Mouse (Mus musculus) common myeloid progenitor, adult 5-6 weeks (primary cell): ENCODE results near the gene Cacna2d1. TPM values are rescaled to one million over a fixed set of nuclear protein-coding genes. Genes with fewer than 3 reads are reported as not detected.
A peak's percentile ranks its signal among the peaks of the same experiment; 100 is the strongest.

Experiments
- ATAC-seq: replicated peaks from 2 replicates; pipeline ENCODE4 v1.8.0; 2016; ENCODE audit warnings: low read depth, mild to moderate bottlenecking, moderate TSS enrichment, inconsistent platforms; ENCODE audit not compliant: poor library complexity, severe bottlenecking
- total RNA-seq: library from RNA; stranded (forward); fragments of 200-1000, 187-1606 nt; gene quantifications from 2 replicates; pipeline ENCODE4 v1.2.3, GENCODE M21; 2017

The Cacna2d1 gene
- 0.09 and 0.34 TPM in 2 replicates for total RNA-seq

DNA sequence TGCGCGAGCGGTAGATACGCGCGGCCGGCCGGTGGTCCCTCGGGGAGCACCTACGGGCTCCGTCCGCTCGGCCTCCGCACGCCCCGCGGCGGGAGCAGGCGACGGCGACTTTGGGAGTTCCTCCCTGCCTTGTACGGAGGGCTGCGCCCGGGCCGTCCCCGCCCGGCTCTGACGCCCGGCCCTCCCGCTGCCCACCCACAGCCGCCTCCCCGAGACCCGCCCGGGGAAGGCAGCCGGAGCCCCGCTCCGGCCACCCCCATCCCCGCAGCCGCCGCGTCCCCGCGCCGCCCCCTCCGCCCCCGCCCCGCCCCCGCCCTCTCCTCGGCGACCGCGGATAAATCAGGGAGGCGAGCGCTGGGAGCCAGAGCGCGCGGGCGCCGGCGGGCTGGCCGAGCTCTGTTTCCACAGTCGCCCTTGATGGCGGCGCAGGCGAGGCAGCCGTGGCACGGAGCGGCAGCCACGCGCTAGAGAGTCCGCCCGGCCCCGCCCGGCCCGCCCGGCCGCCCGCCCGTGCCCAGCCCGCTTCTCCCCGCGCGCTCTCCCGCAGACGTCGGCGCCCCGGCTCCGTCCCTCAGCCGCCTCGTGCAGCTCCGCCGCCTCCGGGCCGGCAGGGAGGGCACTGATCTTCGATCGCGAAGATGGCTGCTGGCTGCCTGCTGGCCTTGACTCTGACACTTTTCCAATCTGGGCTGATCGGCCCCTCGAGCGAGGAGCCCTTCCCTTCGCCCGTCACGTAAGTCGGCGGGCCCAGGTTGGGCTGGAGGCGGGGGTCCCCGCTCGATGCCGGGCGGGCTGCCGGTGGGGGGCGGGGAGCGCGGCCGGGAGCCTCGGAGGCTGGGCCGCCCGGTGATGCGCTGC, at the start of gene Cacna2d1:
TSS of gene Cacna2d1 (plus strand) at position 316 of the 858 bp plus-strand sequence.
- ATAC-seq: peak; percentile 65; the same call in 1 of the 2 replicates

DNA sequence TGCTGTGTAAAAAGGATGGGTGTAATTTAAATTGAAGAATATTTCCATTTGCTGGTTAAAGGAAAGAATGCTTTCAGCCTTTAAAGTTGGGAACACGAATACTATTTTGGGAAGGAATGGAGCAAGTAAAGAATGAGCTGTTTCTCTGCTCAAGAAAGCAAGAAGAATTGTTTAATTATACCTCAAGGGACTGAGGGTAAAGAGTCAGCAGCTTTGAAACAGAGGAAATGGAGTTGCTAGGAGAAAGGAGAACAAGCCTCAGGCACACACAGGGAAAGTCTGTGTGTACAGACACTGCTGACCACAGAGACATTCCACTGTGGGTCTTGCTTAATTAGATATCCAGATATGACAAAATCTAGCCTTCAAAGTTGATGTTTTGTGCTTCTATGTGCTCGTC, 39.4 kb upstream of the Cacna2d1 start:
- no peak for ATAC-seq

DNA sequence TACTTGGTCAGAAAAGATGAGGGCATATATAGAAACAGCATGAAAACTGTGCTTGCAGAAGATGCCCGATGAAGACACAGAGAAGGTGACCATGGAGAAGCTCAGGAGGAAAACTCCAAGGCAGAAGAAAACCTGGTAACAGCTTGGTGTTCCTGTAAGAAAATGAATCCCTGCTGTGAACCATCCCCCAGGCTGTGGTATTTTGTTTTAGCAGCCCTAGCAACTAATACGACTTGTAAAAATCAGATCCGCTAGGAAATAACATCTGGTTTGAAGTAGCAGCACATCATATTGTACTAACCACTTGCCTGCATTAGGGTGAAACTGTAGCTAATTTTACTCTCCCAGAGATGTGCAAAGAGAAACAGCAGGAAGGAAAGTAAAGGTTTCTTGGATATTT, 37.8 kb upstream of the Cacna2d1 start:
- no peak for ATAC-seq

DNA sequence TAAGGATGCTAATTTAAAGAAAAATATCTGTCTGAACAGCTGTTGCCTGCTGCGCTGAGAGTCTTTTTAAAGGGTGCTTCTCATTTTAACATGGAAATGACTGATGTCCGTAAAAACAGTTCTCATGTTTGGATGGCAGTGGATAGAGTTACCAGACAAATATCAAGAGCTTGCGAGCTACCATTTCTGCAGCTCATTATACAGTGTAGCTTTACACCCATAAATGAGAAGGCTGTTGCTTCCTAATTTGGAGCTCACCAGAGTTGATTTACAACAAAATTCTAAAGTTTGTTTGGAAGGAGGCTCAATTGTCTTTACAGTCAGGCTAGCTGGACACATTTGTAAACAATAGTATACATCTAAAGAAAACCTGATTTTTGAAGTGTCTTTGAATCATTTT, 28.0 kb upstream of the Cacna2d1 start:
- no peak for ATAC-seq

- ATAC-seq: no peak
Observed at GRCm38 (mm10) chr5:15914931-15915330, 19.6 kb upstream of the Cacna2d1 start.

GRCm38 (mm10) chr5:15928506-15928905, 6.0 kb upstream of the Cacna2d1 start:
- no peak for ATAC-seq

DNA sequence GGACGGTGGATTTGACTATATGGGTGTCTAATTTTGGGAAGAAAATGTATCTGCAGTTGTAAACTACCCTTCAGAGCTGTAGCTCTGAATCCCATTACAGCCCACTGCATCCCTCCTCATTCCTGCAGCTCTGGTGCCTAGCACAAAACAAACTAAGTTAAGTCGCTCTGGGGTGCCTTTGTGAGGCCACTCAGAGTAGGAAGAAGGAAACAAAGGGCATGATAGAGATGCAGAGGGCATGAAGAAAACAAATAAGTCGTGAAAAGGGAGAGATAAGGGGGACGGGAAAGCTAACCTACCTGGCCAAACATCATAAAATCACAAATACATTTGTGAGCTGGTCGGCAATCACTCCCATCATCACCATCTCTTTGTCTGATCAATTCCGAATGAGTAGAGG, 1.5 kb upstream of the Cacna2d1 start:
- ATAC-seq: no peak

DNA sequence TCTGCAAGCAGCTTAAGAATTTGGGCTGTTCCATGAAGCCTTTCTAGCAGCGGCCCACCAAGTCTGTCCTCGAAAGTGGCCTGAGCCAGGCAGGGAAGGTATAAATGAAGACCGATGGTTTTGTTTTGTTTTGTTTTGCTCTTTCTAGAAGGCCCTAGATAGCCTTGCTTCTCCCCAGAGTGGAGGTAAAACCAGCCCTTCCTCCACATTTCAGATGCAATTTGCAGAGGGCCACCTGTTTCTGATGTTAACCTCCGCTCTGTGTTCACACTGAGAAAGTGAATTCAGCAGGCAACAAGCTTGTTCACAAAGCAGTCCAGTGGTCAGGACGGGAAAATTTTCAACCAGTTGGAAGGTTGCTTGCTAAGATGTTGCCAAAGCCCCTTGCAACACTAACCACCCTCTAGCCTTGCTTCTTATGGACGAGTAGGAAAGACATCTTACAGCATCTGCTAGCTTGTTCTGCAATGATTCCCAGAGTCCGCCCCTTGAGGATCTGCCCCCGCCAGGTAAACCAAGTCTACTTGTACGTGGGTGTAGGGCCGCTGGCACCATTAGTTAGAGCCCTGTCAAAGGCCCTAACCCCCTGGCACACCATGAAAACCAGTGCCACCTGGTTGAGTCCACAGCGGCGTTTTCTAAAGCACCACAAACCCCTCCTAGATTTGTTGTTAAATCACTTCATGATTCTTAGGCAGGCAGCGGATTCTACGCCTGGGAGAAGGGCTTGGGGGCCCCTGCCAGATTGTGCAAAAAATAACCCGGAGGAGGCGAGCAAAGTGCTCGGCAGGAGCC, 713 bp upstream of the Cacna2d1 start:
- no peak for ATAC-seq

GRCm38 (mm10) chr5:15935234-15935728, 790 bp downstream of the Cacna2d1 start:
- ATAC-seq: 0 out of 2 replicates have a peak, but pooled peaks have one; percentile 15

- no peak for ATAC-seq
Observed at GRCm38 (mm10) chr5:15935831-15936710, 1.6 kb downstream of the Cacna2d1 start.

DNA sequence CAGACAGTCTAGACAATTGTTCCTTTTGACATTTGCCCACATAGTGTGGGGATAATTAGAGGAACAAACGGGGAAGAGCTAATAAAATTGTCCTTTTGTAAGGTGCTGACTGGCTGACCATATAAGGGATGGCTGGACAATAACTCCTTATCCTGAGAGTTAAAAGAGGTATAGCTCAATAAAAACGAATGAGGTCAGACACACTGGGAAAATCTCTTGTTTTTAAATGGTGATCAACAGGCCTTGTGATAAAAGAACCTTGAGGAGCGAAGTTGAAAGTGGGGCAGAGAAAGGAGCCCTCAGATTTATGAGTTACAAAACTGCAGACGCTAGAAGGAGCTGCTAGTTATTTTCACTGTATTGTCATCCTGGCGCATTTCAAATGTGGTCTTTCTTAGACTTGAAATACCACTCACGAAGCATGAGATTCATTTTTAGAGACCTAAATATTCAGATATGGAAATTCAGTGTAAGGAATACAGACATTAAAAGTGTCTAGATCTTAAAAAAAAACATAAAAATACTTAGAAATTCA, 6.8 kb downstream of the Cacna2d1 start:
- ATAC-seq: no peak

GRCm38 (mm10) chr5:15942051-15942450, 7.6 kb downstream of the Cacna2d1 start:
- ATAC-seq: no peak

DNA sequence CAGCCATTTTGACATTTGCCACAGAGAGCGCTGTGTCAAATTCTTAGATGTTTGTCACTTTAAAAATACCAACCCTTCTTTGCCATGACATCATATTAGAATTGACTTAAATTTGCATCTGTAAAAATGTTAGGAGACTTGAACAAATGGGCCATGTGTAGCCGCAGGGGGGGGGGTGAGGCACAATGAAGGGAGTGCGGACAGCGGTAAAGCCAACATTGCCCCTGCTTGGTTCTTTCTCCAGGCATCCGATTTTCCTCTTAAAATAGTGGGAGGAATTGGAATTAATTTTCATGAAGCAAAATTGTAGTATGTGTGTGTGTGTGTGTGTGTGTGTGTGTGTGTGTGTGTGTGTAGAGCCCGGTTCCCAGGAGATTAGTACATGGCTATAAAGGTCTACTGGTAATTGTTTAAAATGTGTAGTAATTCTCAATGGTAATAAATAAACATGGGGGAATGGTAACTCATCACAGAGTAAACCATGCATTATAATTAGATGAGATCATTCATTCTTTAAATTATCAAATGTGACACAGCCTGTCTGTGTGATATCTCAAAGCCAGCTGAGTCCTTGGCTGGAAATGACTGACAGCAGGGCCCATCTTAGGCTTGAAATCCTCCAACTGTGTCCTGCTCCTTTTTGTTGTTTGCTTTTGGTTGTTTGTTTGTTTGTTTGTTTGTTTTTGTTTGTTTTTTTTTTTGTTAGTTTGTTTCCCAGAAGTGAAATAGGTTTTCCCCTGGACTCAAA, 14.0 kb downstream of the Cacna2d1 start:
- no peak for ATAC-seq

GRCm38 (mm10) chr5:15959760-15960159, 25.3 kb downstream of the Cacna2d1 start:
- ATAC-seq: no peak

DNA sequence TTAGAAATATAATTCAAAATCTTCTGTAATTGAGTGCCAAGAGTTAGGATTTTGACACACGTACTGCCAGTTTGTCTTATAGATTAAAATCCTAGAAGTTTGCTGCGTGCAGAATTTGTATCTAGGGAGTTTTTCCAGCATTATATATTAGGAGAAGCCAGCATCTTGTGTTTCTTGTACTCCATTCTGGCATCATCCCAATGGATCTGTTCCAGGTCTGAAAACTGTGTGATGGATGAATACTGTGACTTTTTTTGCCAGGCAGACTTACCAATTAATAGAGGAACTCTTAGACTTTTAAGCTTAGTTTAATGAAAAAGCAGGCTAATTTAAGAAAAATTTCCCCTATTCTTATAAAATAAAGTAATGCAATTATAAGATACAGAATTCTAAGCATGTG, 27.4 kb downstream of the Cacna2d1 start:
- no peak for ATAC-seq

DNA sequence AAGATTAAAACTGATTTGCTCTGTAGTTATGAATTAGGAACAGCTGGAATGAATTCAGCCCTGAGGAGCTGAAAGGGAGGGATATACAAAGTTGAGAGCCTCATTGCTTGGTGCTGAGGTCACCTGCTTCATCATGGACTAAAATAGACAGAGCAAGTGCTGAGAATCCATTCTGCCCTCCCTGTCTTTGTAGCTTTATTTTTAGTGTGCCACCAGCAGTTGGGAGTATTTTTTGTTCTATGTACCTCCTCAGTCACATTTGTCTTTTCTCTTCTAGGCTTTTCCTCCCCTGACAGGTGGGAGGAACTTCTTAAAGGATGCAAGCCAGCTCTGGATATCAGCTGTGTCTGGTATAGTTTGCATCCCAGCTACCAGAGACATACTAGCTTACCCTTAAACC, 32.4 kb downstream of the Cacna2d1 start:
- no peak for ATAC-seq

DNA sequence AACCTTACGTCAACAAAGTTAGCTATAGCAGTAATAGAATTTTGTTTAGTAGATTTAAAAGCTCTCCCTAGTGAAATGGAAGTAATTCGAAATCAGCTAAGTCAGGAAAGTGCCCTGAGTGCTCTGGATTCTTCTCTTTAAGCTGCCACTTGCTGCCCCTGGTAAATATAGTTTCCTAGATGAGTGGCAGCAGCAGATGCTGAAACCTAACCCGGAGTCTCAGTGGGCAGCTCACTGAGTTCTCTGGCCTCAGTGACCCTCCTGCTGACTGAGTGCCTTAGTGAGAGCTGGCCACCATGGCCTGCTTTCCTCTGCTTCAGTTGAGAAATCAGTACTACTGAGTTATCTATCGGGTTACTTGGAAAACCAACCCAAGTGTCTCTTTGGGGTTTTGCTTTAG, 37.3 kb downstream of the Cacna2d1 start:
- no peak for ATAC-seq

- no peak for ATAC-seq
Observed at GRCm38 (mm10) chr5:15972351-15972750, 37.9 kb downstream of the Cacna2d1 start.

- ATAC-seq: no peak
Observed at GRCm38 (mm10) chr5:15974652-15975051, 40.2 kb downstream of the Cacna2d1 start.
